Mouse (Mus musculus): Measurements from ENCODE around the gene Nod2. TPM values are rescaled to one million over a fixed set of nuclear protein-coding genes. Genes with fewer than 3 reads are reported as not detected.

Nod2 gene
- 0.05 and 0.12 TPM in 2 replicates for polyA plus RNA-seq (2015; fragmentation: Nextera tagmentation; extraction: Ambion mirVana)

DNA sequence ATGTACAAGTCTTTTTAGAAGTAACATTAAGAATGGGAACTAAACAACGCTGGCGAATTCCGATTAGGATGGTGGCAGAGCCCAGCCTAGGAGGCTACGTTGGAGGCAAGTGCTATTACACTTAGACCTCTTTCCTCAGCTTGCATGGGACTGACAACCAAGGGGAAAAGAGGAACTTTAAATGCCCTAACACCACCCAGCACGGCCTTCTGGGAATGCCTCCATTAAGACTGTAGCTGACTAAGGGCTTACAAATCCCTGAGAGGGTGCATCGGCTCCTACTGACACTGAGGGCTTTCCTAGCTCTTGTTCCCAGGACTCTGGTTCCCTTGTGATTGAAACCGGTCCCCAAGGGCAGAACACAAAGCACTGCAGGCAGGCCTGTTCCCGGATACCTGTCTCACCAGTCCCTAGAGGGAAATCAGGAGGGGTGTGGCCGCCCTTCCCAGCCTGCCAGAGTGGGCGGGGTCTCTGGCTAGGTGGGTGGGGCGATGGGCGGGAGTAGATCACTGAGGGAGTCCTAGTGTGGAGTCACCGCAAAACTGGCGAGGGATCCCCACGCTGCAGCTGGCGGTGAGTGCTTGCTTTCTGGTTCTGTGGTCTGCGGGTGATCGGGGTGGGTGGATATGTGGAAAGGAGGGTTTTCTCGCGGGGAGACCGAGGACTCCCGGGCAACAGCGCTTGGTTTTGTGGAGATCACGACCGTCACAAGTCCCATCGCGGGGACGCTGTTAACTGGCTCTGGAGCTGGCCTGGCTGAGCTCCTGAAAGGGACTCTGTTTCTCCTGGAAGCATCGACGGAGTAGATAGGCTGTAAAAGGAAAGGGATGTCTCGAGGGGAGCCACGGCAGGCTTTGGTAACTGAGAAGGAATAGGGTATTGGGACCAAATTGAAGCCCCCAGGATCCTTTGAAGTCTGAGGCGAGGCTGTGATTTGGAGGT, at the start of gene Nod2:
Gene Nod2 (plus strand): TSS at position 479 of the 942 bp plus-strand sequence.
- 10% methylated on average over 33 of the region's 33 CpGs for WGBS (ENCODE audit: insufficient replicate concordance)

DNA sequence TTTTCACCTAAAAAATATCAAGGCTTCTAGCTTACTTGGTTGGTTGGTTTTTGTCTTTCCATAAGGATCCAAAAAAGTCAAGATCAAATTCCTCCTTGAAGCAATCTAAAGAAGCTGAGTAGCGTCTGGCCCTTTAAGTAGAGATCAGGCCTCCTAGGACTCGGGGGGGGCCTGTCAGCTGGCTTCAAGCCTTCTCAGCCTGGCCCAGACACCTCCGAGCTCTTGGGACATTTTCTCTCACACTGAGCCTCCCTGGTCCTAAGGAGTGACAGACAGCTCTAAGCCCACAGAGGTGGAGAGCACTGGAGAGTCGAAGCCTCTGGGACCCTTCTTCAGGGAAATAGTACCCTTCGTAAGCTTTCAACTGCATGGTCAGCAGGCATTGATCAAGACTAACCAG, 48.5 kb upstream of the Nod2 start:
- no peak for ATAC-seq (ENCODE audit: low read depth)
- Histone ChIP-seq H3K4me1 (ENCODE audit: control insufficient read depth, low read depth, low read length) (no peaks in the 10 kb centered on the region), H3K9ac (ENCODE audit: low read depth, low read length) (no peak overlapping the region), H3K4me3 (ENCODE audit: low read depth, low read length) (no peak overlapping the region), H3K9me3 (replicated peaks; ENCODE audit: control insufficient read depth, low read length) (no peaks in the 10 kb centered on the region), H3K36me3 (ENCODE audit: control insufficient read depth, insufficient read depth) (no peaks in the 10 kb centered on the region), H3K4me2 (ENCODE audit: low read depth, low read length) (no peak overlapping the region), H3K27ac (ENCODE audit: low read length) (no peak overlapping the region), H3K27me3 (ENCODE audit: control insufficient read depth, insufficient read depth, low read depth, low read length) (no peaks in the 10 kb centered on the region)
- 53% methylated on average over 5 of the region's 5 CpGs for WGBS (ENCODE audit: insufficient replicate concordance)

More for the DNA sequence above, at the start of gene Nod2:
- H3K4me1 ChIP-seq (ENCODE audit: control insufficient read depth, low read depth, low read length), result peaks cover 4% of the 10 kb centered on the region; the same call in 1 of the 2 replicates
- peak within 1 kb of the TSS; percentile 28 for H3K4me3 ChIP-seq (ENCODE audit: low read depth, low read length)
- H3K36me3 ChIP-seq (ENCODE audit: control insufficient read depth, insufficient read depth), result no peaks in the 10 kb centered on the region
- H3K27ac ChIP-seq (ENCODE audit: low read length), result no peak within 1 kb of the TSS
- H3K27me3 ChIP-seq (ENCODE audit: control insufficient read depth, insufficient read depth, low read depth, low read length), result no peaks in the 10 kb centered on the region
- peak within 1 kb of the TSS; percentile 54 for H3K4me2 ChIP-seq (ENCODE audit: low read depth, low read length)
- H3K9ac ChIP-seq (ENCODE audit: low read depth, low read length), result no peak within 1 kb of the TSS
- no peaks in the 10 kb centered on the region for H3K9me3 ChIP-seq (replicated peaks; ENCODE audit: control insufficient read depth, low read length)
- peak; percentile 77 for ATAC-seq (ENCODE audit: low read depth)

DNA sequence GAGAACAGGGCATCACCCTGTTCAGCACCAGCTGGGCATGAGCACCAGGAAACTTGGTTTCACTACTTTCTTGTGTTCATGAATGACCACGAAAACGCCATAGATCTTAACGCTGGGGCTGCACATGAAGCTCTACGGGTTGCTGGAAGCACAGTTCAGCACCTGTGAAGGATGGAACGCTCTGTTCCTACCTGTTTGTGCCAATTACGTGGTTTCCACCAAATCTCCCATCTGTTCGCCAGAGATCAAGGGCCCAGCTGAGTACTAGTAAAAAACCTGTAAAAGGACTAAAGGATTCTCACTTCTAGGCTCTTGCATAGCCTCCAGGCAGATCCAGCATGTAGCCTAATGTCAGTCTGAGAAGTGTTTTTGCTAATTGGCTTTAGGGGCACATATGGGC, 47.6 kb upstream of the Nod2 start:
- ATAC-seq (ENCODE audit: low read depth), result no peak

DNA sequence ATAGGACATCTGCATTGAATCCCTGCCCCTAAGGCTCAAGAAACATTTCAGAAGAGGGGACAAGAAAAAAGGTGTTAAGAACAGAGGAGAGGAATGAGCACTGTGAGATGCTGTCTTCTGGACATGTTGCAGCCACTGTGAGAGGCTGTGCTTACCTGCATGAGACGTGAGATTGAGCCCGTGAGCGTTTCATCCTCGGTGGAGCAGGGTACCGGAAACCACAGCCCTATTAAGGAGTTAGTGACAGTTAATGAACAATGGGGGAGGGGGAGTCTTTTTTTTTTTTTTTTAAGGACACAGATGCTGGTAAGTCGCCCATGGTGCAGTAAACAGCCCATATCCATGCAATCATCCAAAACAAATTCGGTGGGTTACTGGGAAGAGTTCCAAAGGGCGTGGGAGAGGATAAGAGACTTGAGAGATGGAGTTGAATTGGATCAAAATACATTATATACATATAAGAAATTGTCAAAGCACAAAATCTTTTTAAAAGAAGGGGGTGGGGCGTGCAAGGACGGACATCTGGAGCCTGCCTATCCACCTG, 43.6 kb upstream of the Nod2 start:
- Histone ChIP-seq H3K27ac (ENCODE audit: low read length) (no peak overlapping the region), H3K27me3 (ENCODE audit: control insufficient read depth, insufficient read depth, low read depth, low read length) (no peaks in the 10 kb centered on the region), H3K4me1 (ENCODE audit: control insufficient read depth, low read depth, low read length) (no peaks in the 10 kb centered on the region), H3K9me3 (replicated peaks; ENCODE audit: control insufficient read depth, low read length) (no peaks in the 10 kb centered on the region), H3K36me3 (ENCODE audit: control insufficient read depth, insufficient read depth) (no peaks in the 10 kb centered on the region), H3K4me2 (ENCODE audit: low read depth, low read length) (no peak overlapping the region), H3K4me3 (ENCODE audit: low read depth, low read length) (no peak overlapping the region), H3K9ac (ENCODE audit: low read depth, low read length) (no peak overlapping the region)
- ATAC-seq (ENCODE audit: low read depth), result no peak
- WGBS (ENCODE audit: insufficient replicate concordance), result 14% methylated on average over 10 of the region's 10 CpGs

More for the DNA sequence above, 47.6 kb upstream of the Nod2 start:
- WGBS (ENCODE audit: insufficient replicate concordance), result 57% methylated on average over 7 of the region's 7 CpGs
- Histone ChIP-seq H3K27me3 (ENCODE audit: control insufficient read depth, insufficient read depth, low read depth, low read length) (no peaks in the 10 kb centered on the region), H3K4me2 (ENCODE audit: low read depth, low read length) (no peak overlapping the region), H3K36me3 (ENCODE audit: control insufficient read depth, insufficient read depth) (no peaks in the 10 kb centered on the region), H3K4me1 (ENCODE audit: control insufficient read depth, low read depth, low read length) (no peaks in the 10 kb centered on the region), H3K4me3 (ENCODE audit: low read depth, low read length) (no peak overlapping the region), H3K9me3 (replicated peaks; ENCODE audit: control insufficient read depth, low read length) (no peaks in the 10 kb centered on the region), H3K27ac (ENCODE audit: low read length) (no peak overlapping the region), H3K9ac (ENCODE audit: low read depth, low read length) (no peak overlapping the region)

DNA sequence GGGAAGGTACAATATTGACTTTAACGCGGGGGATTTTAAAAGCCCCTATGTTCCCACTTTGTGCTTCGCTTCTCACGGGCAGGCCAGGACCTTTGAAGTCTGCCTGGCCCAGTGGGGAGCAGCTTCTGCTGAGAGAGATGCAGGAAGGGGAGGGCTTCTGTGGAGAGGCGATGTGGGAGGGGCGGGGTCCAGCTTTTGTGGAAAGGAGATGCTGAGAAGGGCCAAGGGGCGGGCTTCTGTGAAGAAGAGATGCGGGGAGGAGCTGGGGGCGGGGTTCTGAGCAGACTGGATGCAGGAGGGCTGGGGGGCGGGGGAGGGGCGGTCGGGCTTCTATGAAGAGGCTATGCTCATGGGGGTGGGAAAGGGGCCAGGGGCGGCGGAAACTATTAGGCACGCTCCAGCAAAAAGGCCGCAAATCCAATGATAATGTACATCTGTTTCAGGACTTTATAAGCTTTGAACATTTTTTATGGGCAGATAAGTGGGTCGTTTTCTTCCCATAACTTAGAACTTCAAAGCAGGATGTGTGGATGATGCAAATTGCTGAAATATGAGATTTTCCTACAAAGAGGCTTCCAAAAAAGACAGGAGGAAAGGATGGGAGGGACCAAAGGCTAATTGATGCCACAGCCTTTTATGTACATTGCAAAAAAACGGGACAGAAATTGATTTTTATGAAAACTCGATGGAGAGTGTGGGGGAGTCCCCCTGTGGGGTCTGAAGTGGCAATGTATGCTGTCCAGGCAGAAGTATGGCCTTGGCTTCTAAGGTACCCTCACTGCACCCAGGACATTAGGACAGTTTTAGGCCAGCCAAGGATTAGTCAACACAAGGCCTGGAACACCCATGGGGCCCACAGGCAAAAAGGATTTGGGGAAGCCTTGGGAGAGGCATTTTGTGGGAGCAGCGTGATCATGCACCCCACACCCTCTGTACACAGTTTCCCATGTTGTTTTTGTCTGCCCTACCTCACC, 42.8 kb upstream of the Nod2 start:
- H3K9ac ChIP-seq (ENCODE audit: low read depth, low read length), result no peak overlapping the region
- no peaks in the 10 kb centered on the region for H3K27me3 ChIP-seq (ENCODE audit: control insufficient read depth, insufficient read depth, low read depth, low read length)
- no peaks in the 10 kb centered on the region for H3K9me3 ChIP-seq (replicated peaks; ENCODE audit: control insufficient read depth, low read length)
- H3K36me3 ChIP-seq (ENCODE audit: control insufficient read depth, insufficient read depth), result no peaks in the 10 kb centered on the region
- H3K4me2 ChIP-seq (ENCODE audit: low read depth, low read length), result no peak overlapping the region
- WGBS (ENCODE audit: insufficient replicate concordance), result 15% methylated on average over 20 of the region's 20 CpGs
- H3K27ac ChIP-seq (ENCODE audit: low read length), result no peak overlapping the region
- H3K4me3 ChIP-seq (ENCODE audit: low read depth, low read length), result no peak overlapping the region
- no peaks in the 10 kb centered on the region for H3K4me1 ChIP-seq (ENCODE audit: control insufficient read depth, low read depth, low read length)
- no peak for ATAC-seq (ENCODE audit: low read depth)

DNA sequence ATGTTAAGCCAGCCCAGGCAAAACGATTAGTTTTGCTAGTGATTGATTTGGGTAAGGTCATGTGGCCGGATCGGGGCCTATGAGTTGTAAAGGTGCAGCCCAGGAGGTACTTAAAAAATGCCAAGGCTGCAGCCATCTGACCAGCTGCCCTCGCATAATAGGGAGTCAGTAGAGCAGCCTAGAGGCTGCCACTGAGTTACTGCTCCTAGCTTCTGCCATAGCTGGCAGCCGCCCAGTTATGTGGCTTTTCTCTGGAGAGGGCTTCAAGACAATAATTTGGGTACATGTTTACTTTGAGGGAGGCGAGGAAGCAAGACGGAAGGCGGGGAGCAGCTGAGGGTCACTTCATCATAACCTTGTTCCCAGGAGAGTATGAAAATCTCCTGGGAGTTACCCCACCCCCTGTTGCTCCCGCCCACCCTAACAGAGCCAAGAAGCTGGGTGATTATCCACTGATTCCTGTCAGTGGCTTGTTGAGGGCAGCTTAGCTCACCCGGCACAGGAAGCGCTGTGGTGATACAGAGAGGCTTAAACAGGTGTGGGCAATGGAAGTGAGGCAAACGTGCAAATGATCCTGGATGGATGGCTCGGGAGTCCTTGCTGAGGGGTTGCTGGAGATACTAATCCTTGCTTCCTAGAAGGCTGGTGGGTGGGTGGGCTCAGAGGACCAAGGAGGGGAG, 41.6 kb upstream of the Nod2 start:
- 48% methylated on average over 13 of the region's 13 CpGs for WGBS (ENCODE audit: insufficient replicate concordance)
- Histone ChIP-seq H3K4me2 (ENCODE audit: low read depth, low read length) (no peak overlapping the region), H3K9ac (ENCODE audit: low read depth, low read length) (no peak overlapping the region), H3K27ac (ENCODE audit: low read length) (no peak overlapping the region), H3K27me3 (ENCODE audit: control insufficient read depth, insufficient read depth, low read depth, low read length) (no peaks in the 10 kb centered on the region), H3K4me1 (ENCODE audit: control insufficient read depth, low read depth, low read length) (no peaks in the 10 kb centered on the region), H3K4me3 (ENCODE audit: low read depth, low read length) (no peak overlapping the region), H3K9me3 (replicated peaks; ENCODE audit: control insufficient read depth, low read length) (no peaks in the 10 kb centered on the region), H3K36me3 (ENCODE audit: control insufficient read depth, insufficient read depth) (no peaks in the 10 kb centered on the region)
- no peak for ATAC-seq (ENCODE audit: low read depth)

DNA sequence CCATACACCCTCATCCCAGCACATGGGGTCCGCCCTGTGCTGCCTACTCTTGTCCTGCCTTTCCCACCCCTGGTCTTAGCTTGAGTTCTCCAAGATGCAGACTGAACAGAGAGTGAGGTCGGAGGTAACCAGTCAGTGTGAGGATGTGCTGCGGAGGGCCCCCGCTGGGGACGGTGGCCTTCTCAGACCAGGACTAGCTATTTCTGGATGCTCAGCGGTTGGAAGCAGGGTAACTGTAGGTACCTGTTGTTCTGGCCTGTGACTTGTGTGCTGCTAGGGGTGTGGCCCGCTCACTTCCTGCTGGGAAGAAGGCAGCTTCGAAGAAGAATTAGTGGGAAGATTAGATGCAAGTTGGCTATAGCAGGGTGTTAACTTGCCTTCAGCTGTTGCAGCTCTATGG, 38.1 kb upstream of the Nod2 start:
- Histone ChIP-seq H3K4me3 (ENCODE audit: low read depth, low read length) (no peak overlapping the region), H3K36me3 (ENCODE audit: control insufficient read depth, insufficient read depth) (no peaks in the 10 kb centered on the region), H3K9me3 (replicated peaks; ENCODE audit: control insufficient read depth, low read length) (no peaks in the 10 kb centered on the region), H3K27ac (ENCODE audit: low read length) (no peak overlapping the region), H3K27me3 (ENCODE audit: control insufficient read depth, insufficient read depth, low read depth, low read length) (no peaks in the 10 kb centered on the region), H3K4me2 (ENCODE audit: low read depth, low read length) (no peak overlapping the region), H3K9ac (ENCODE audit: low read depth, low read length) (no peak overlapping the region), H3K4me1 (ENCODE audit: control insufficient read depth, low read depth, low read length) (no peaks in the 10 kb centered on the region)
- 60% methylated on average over 8 of the region's 8 CpGs for WGBS (ENCODE audit: insufficient replicate concordance)
- no peak for ATAC-seq (ENCODE audit: low read depth)

DNA sequence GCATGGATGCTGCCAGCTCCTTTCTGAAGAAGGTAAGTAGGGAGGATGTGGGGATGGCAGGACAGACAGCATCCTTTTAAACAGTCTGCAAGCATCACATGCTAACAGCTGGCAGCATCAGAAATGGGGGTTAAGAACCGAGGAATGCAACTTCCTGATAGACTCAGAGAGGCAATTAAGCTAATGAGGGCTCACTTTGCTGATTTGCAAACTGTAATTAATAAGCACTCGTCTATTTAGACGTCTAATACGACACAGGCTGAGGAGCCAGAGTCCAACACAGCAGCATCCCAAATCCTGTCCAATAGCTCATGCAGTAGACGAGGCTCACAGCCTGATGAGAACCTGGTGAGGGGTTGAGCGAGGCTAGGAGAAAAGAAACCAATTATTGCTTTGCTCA, 36.8 kb upstream of the Nod2 start:
- no peaks in the 10 kb centered on the region for H3K9me3 ChIP-seq (replicated peaks; ENCODE audit: control insufficient read depth, low read length)
- H3K27me3 ChIP-seq (ENCODE audit: control insufficient read depth, insufficient read depth, low read depth, low read length), result no peaks in the 10 kb centered on the region
- H3K27ac ChIP-seq (ENCODE audit: low read length), result no peak overlapping the region
- H3K36me3 ChIP-seq (ENCODE audit: control insufficient read depth, insufficient read depth), result no peaks in the 10 kb centered on the region
- H3K4me1 ChIP-seq (ENCODE audit: control insufficient read depth, low read depth, low read length), result no peaks in the 10 kb centered on the region
- no peak overlapping the region for H3K4me3 ChIP-seq (ENCODE audit: low read depth, low read length)
- ATAC-seq (ENCODE audit: low read depth), result no peak
- H3K9ac ChIP-seq (ENCODE audit: low read depth, low read length), result no peak overlapping the region
- no peak overlapping the region for H3K4me2 ChIP-seq (ENCODE audit: low read depth, low read length)
- 49% methylated on average over 6 of the region's 6 CpGs for WGBS (ENCODE audit: insufficient replicate concordance)

Data from liver, embryonic 16.5 days (tissue).